In genomic region chr17:87345252-87345593, GRCm38 (mm10) we compare ENCODE assay signal across 26 mouse cellular contexts.
DNase-seq lines count a peak whose midpoint lies in the region; ATAC-seq lines count a peak whose summit lies in the region.
"Had no signal": no experiment of that assay in that cellular context is flagged by ENCODE, and none has a peak within 500 bp of the region (broad histone marks: within the 10 kb centered on the region; RNA-seq: fewer than 3 reads in every experiment).

No protein-coding gene starts in this region.

- H3K9me3 ChIP-seq in embryonic facial prominence, embryonic 11.5 days (replicated peaks; ENCODE audit: control insufficient read depth, low read length), result no peaks in the 10 kb centered on the region
- no peaks in the 10 kb centered on the region for H3K9me3 ChIP-seq in intestine, embryonic 15.5 days
- H3K9me3 ChIP-seq in forebrain, embryonic 12.5 days, result no peaks in the 10 kb centered on the region
- H3K9me3 ChIP-seq: forebrain, embryonic 15.5 days; limb, embryonic 15.5 days; liver, embryonic 13.5 days had no signal

- ATAC-seq in embryonic facial prominence, embryonic 11.5 days (replicated peaks; ENCODE audit: insufficient number of reproducible peaks, low FRiP score, low TSS enrichment, low read depth), result peak; percentile 31; the same call in 1 of the 2 replicates
- ATAC-seq in intestine, embryonic 15.5 days, result no peak
- ATAC-seq in forebrain, embryonic 12.5 days (ENCODE audit: low FRiP score), result no peak
- ATAC-seq: forebrain, embryonic 15.5 days; lung, postnatal 0 days had no signal

- H3K36me3 ChIP-seq in embryonic facial prominence, embryonic 11.5 days (replicated peaks; ENCODE audit: control insufficient read depth, insufficient read depth, low read depth, low read length), result no peaks in the 10 kb centered on the region
- no peaks in the 10 kb centered on the region for H3K36me3 ChIP-seq in intestine, embryonic 15.5 days
- no peaks in the 10 kb centered on the region for H3K36me3 ChIP-seq in forebrain, embryonic 12.5 days (replicated peaks)
- H3K36me3 ChIP-seq: forebrain, embryonic 15.5 days; limb, embryonic 15.5 days had no signal

- H3K27ac ChIP-seq in embryonic facial prominence, embryonic 11.5 days (replicated peaks; ENCODE audit: low read depth, low read length), result no peak overlapping the region
- no peak overlapping the region for H3K27ac ChIP-seq in intestine, embryonic 15.5 days
- no peak overlapping the region for H3K27ac ChIP-seq in forebrain, embryonic 12.5 days
- H3K27ac ChIP-seq: forebrain, embryonic 15.5 days; limb, embryonic 15.5 days; liver, embryonic 13.5 days had no signal

- no peaks in the 10 kb centered on the region for H3K27me3 ChIP-seq in embryonic facial prominence, embryonic 11.5 days (ENCODE audit: control insufficient read depth, insufficient read depth, low read length)
- no peaks in the 10 kb centered on the region for H3K27me3 ChIP-seq in intestine, embryonic 15.5 days (replicated peaks)
- H3K27me3 ChIP-seq in forebrain, embryonic 12.5 days, result no peaks in the 10 kb centered on the region
- H3K27me3 ChIP-seq: forebrain, embryonic 15.5 days; limb, embryonic 15.5 days; liver, embryonic 13.5 days had no signal

- WGBS in embryonic facial prominence, embryonic 11.5 days, result 19% methylated on average over 4 of the region's 4 CpGs
- WGBS in intestine, embryonic 15.5 days, result 40% methylated on average over 4 of the region's 4 CpGs
- WGBS in forebrain, embryonic 12.5 days, result 71% methylated on average over 4 of the region's 4 CpGs

- H3K4me2 ChIP-seq in embryonic facial prominence, embryonic 11.5 days (ENCODE audit: low read depth, low read length), result no peak overlapping the region
- no peak overlapping the region for H3K4me2 ChIP-seq in intestine, embryonic 15.5 days (replicated peaks)
- no peak overlapping the region for H3K4me2 ChIP-seq in forebrain, embryonic 12.5 days
- H3K4me2 ChIP-seq: forebrain, embryonic 15.5 days; limb, embryonic 15.5 days; liver, embryonic 13.5 days had no signal

- H3K4me3 ChIP-seq in embryonic facial prominence, embryonic 11.5 days (ENCODE audit: low read depth, low read length), result no peak overlapping the region
- no peak overlapping the region for H3K4me3 ChIP-seq in intestine, embryonic 15.5 days (replicated peaks)
- H3K4me3 ChIP-seq in forebrain, embryonic 12.5 days (replicated peaks), result no peak overlapping the region
- H3K4me3 ChIP-seq: forebrain, embryonic 15.5 days; limb, embryonic 15.5 days; liver, embryonic 13.5 days had no signal

- no peaks in the 10 kb centered on the region for H3K4me1 ChIP-seq in embryonic facial prominence, embryonic 11.5 days (ENCODE audit: control insufficient read depth, insufficient read depth, low read length)
- peaks cover 12% of the 10 kb centered on the region for H3K4me1 ChIP-seq in intestine, embryonic 15.5 days (replicated peaks)
- H3K4me1 ChIP-seq in forebrain, embryonic 12.5 days, result peaks cover 15% of the 10 kb centered on the region
- H3K4me1 ChIP-seq: forebrain, embryonic 15.5 days had no signal

- peak; percentile 49 for DNase-seq in 416B (ENCODE audit: low read depth)
- peak; percentile 20 for DNase-seq in CD4-positive, CD25-positive, alpha-beta regulatory T cell, adult 2 months (ENCODE audit: low read depth, low spot score)
- no peak for DNase-seq in embryonic facial prominence, embryonic 11.5 days (ENCODE audit: low spot score)
- DNase-seq in thymus, postnatal 0 days (ENCODE audit: low spot score), result peak; percentile 48
- no peak for DNase-seq in gastrocnemius, postnatal 10 days
- no peak for DNase-seq in right cerebral cortex, adult 2 months (ENCODE audit: low spot score in 2 of 2)
- DNase-seq: adrenal gland, adult 2 months; adrenal gland, postnatal 36 days; cerebellum, adult 18-20 months; cerebellum, postnatal 14 days; heart, postnatal 14 days; kidney, adult 18-20 months; kidney, postnatal 4 days; layer of hippocampus, postnatal 36 days; left cerebral cortex, postnatal 4 days; liver, embryonic 13.5 days; lung, adult 18-20 months; lung, postnatal 4 days; midbrain, embryonic 14.5 days; right cerebral cortex, adult 18-20 months; right cerebral cortex, postnatal 4 days had no signal

- no peak overlapping the region for H3K9ac ChIP-seq in embryonic facial prominence, embryonic 11.5 days (replicated peaks; ENCODE audit: low read length)
- no peak overlapping the region for H3K9ac ChIP-seq in intestine, embryonic 15.5 days
- H3K9ac ChIP-seq in forebrain, embryonic 12.5 days, result no peak overlapping the region
- H3K9ac ChIP-seq: forebrain, embryonic 15.5 days; limb, embryonic 15.5 days; liver, embryonic 13.5 days had no signal

Comparison
In these comparisons a context has a peak if more than half of its experiments do, and no peak if none do; other contexts are left out.
1. DNase-seq: peak in 416B (single experiment), CD4-positive, CD25-positive, alpha-beta regulatory T cell, adult 2 months (single experiment) and thymus, postnatal 0 days (single experiment); none in embryonic facial prominence, embryonic 11.5 days (single experiment), gastrocnemius, postnatal 10 days (single experiment) and right cerebral cortex, adult 2 months (0 of 2).